Mouse (Mus musculus) ES-E14 (cell line): ENCODE results near the gene Ccdc50.

Experiments
- CHD2 ChIP-seq: IDR thresholded peaks from 2 replicates; pipeline ENCODE4 v1.6.1; 2014; ENCODE audit warnings: mild to moderate bottlenecking, low read depth, low read length, inconsistent platforms
- HCFC1 ChIP-seq: IDR thresholded peaks from 2 replicates; pipeline ENCODE4 v1.6.1; 2012; ENCODE audit warnings: low read length, inconsistent platforms, borderline replicate concordance; ENCODE audit not compliant: insufficient read depth
- MAFK ChIP-seq: IDR thresholded peaks from 2 replicates; pipeline ENCODE4 v1.6.1; 2014; ENCODE audit warnings: mild to moderate bottlenecking, low read depth, low read length, inconsistent platforms; ENCODE audit not compliant: insufficient read depth
- ZC3H11A ChIP-seq: IDR thresholded peaks from 2 replicates; pipeline ENCODE4 v1.6.1; 2012; ENCODE audit warnings: low read depth, mild to moderate bottlenecking, inconsistent platforms, low read length, borderline replicate concordance
- ZNF384 ChIP-seq: IDR thresholded peaks from 2 replicates; pipeline ENCODE4 v1.6.1; 2012; ENCODE audit warnings: low read depth, low read length, inconsistent platforms

DNA sequence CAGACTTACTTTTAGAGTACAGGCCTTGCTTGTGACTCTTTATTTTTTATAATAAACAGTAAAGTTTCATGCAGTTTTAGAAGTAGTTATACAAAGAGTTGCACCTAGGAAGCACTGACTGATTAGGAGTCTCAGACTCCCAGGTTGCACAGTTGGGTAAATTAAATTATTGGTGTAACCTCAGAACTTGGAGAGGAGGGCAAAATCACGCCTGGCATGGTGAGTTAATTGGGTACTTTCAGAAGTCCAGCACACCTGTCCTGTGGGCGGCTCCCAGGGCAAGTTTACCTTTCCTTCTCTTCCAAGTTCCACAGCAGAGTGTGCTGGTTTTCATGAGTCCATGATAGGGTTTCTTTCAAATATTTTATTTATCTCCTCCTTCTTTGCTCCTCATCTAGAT lies 3.2 kb downstream of the Ccdc50 start:
- TF ChIP-seq ZC3H11A (no peak), ZNF384 (no peak), HCFC1 (no peak), MAFK (no peak), CHD2 (no peak)
